Mouse (Mus musculus): ENCODE results near the gene Smc6.

GRCm38 (mm10) chr12:11221524-11222330 lies 44.0 kb upstream of the Smc6 start:
- TF ChIP-seq GATA1 (IDR thresholded peaks at IDR 0.05; ENCODE audit: low read length) (no peak), TAL1 (IDR thresholded peaks at IDR 0.05; ENCODE audit: low read length) (no peak)

Data from erythroblast, embryonic 14.5 days (primary cell).